In the genomic region with DNA sequence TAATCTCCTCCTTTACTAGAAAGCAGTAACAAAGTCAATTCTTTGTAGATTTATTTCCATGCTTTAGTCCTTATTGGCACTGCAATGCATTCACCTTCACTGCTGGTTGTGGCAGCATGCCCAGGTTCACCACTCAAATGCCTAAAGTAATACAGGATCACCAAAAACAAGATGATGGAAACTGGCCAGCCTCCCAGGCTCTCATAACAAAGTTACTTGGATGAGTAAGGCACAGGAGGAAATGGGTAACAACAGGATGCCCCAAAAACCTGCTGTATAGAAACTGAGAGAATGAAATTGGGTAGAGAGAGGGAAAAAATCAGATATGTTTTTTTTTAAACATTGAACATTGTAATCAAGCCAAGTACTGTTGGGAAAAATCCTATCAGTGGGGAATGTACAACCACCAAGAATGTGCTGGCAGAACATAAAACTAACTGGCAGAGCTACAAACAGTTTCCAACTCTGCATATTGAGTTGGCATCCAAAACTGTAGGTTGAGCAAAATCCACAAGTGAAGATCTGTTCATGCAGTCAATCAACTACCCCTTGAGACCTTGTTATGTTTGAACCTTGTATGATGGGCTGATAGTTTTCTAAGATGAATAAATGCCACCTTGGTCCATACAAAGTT, we compare ENCODE assay signal across 22 mouse cellular contexts. TPM values are rescaled to one million over a fixed set of nuclear protein-coding genes. Genes with fewer than 3 reads are reported as not detected.
DNase-seq lines count a peak whose midpoint lies in the region; ATAC-seq lines count a peak whose summit lies in the region.
"Had no signal": no experiment of that assay in that cellular context is flagged by ENCODE, and none has a peak within 500 bp of the region (broad histone marks: within the 10 kb centered on the region; RNA-seq: fewer than 3 reads in every experiment).

No protein-coding gene starts in this region.

- DNase-seq in frontal cortex, postnatal 25 days (ENCODE audit: low spot score in 2 of 2), result no peak
- DNase-seq in 3T3-L1 (ENCODE audit: low read depth, low spot score), result peak; percentile 53
- DNase-seq in cerebellum, adult 18-20 months, result peak; percentile 75 to 79
- DNase-seq in cerebellum, postnatal 14 days, result peak; percentile 32 to 57
- DNase-seq in left cerebral cortex, adult 8-10 months (ENCODE audit: low spot score in 2 of 2), result no peak
- no peak for DNase-seq in embryo, embryonic 11 days
- DNase-seq: adrenal gland, adult 2 months; gastrocnemius, postnatal 25 days; heart, adult 18-20 months; heart, postnatal 10 days; liver, embryonic 13.5 days; lung, adult 2 months; lung, postnatal 14 days; right cerebral cortex, postnatal 4 days; thymus, postnatal 14 days had no signal

- peak; percentile 58 for ATAC-seq in frontal cortex, adult (ENCODE audit: low TSS enrichment)
- ATAC-seq in megakaryocyte progenitor cell, adult 5-6 weeks (replicated peaks; ENCODE audit: poor library complexity), result no peak
- ATAC-seq: forebrain, embryonic 16.5 days; intestine, postnatal 0 days; midbrain, embryonic 13.5 days; Patski had no signal

RNA-seq across cellular contexts. Expression of a gene that starts 21.4 kb away (rescaled TPM):
- 10 to 100 TPM; 28.1 to 35.9 (median 33.0) TPM for total RNA-seq in left cerebral cortex, adult 8-10 months (2022)
- not detected in 2 replicates for total RNA-seq in megakaryocyte progenitor cell, adult 5-6 weeks (2015)
- total RNA-seq in megakaryocyte progenitor cell, adult 5-6 weeks (2017), result not detected in 2 replicates
- total RNA-seq: ES-E14; heart, adult 18-20 months had no signal

Comparison
In these comparisons a context has a peak if more than half of its experiments do, and no peak if none do; other contexts are left out.
1. DNase-seq: peak in 3T3-L1 (single experiment), cerebellum, adult 18-20 months (2 of 2) and cerebellum, postnatal 14 days (2 of 2); none in frontal cortex, postnatal 25 days (0 of 2), left cerebral cortex, adult 8-10 months (0 of 2) and embryo, embryonic 11 days (single experiment).
2. RNA of a gene that starts 21.4 kb away (total RNA-seq): 28.1 to 35.9 TPM in left cerebral cortex, adult 8-10 months; not detected in megakaryocyte progenitor cell, adult 5-6 weeks; every median in the first group is over 10 times any median in the second.